16 mouse cellular contexts compared by ENCODE assay signal in the genomic region with DNA sequence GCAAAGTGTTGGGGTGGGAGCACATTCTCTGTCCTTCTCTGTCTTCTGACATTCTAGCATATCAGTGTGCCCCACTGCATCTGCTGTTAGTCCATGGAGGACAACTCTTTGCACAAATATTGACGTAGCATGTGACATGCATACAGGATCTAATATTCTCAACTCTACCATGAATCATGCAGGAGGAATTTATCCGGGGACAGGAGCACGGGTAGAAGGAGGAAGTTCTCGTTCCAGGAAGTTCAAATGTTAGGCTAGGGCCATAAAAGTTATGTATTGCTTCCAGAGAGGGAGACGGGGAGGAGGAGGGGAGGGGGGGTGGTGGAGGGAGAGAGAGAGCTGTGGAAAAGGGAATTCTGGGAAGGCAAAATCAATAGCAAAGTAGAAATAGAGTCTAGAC. TPM values are rescaled to one million over a fixed set of nuclear protein-coding genes. Genes with fewer than 3 reads are reported as not detected.
A peak's percentile ranks its signal among the peaks of the same experiment; 100 is the strongest.
DNase-seq lines count a peak whose midpoint lies in the region; ATAC-seq lines count a peak whose summit lies in the region.
"Had no signal": no experiment of that assay in that cellular context is flagged by ENCODE, and none has a peak within 500 bp of the region (broad histone marks: within the 10 kb centered on the region; RNA-seq: fewer than 3 reads in every experiment).

No protein-coding gene starts in this region.

- peaks cover 8% of the 10 kb centered on the region; the same call in 1 of the 2 replicates for H3K4me1 ChIP-seq in lung, embryonic 15.5 days
- H3K4me1 ChIP-seq in forebrain, embryonic 13.5 days: no peaks in the 10 kb centered on the region
- H3K4me1 ChIP-seq: midbrain, embryonic 15.5 days had no signal

- H3K9ac ChIP-seq in lung, embryonic 15.5 days: no peak overlapping the region
- H3K9ac ChIP-seq in forebrain, embryonic 13.5 days: no peak overlapping the region
- H3K9ac ChIP-seq: forebrain, embryonic 12.5 days; limb, embryonic 12.5 days; midbrain, embryonic 15.5 days; neural tube, embryonic 13.5 days had no signal

- no peaks in the 10 kb centered on the region for H3K27me3 ChIP-seq in lung, embryonic 15.5 days
- no peaks in the 10 kb centered on the region for H3K27me3 ChIP-seq in forebrain, embryonic 13.5 days
- H3K27me3 ChIP-seq: forebrain, embryonic 12.5 days; limb, embryonic 12.5 days; midbrain, embryonic 15.5 days; neural tube, embryonic 13.5 days; Patski had no signal

- ATAC-seq in lung, embryonic 15.5 days (ENCODE audit: borderline replicate concordance, extremely low read depth, low FRiP score, low TSS enrichment): peak; percentile 31; the same call in 1 of the 2 replicates
- ATAC-seq in granulocyte monocyte progenitor cell, adult 5-6 weeks (replicated peaks; ENCODE audit: poor library complexity, severe bottlenecking): peak; percentile 45
- ATAC-seq in forebrain, embryonic 13.5 days: no peak
- ATAC-seq: midbrain, embryonic 15.5 days; Patski had no signal

- no peaks in the 10 kb centered on the region for H3K9me3 ChIP-seq in lung, embryonic 15.5 days
- no peaks in the 10 kb centered on the region for H3K9me3 ChIP-seq in forebrain, embryonic 13.5 days (replicated peaks)
- H3K9me3 ChIP-seq: forebrain, embryonic 12.5 days; limb, embryonic 12.5 days; midbrain, embryonic 15.5 days; neural tube, embryonic 13.5 days had no signal

- no peaks in the 10 kb centered on the region for H3K36me3 ChIP-seq in lung, embryonic 15.5 days
- H3K36me3 ChIP-seq in forebrain, embryonic 13.5 days (ENCODE audit: poor library complexity, severe bottlenecking): no peaks in the 10 kb centered on the region
- H3K36me3 ChIP-seq: forebrain, embryonic 12.5 days; limb, embryonic 12.5 days; midbrain, embryonic 15.5 days; neural tube, embryonic 13.5 days had no signal

- DNase-seq in lung, postnatal 4 days: no peak
- DNase-seq in large intestine, adult 2 months (ENCODE audit: low read depth, low spot score): peak; percentile 73
- peak; percentile 38 for DNase-seq in yolk sac, embryonic 10.5 days (ENCODE audit: low spot score)
- no peak for DNase-seq in frontal cortex, adult 2 months (ENCODE audit: extremely low spot score in 1 of 2, low spot score in 1 of 2)
- DNase-seq: cerebellum, adult 11-12 months; gastrocnemius, postnatal 10 days; heart, postnatal 4 days had no signal

- no peak overlapping the region for H3K27ac ChIP-seq in lung, embryonic 15.5 days
- H3K27ac ChIP-seq in forebrain, embryonic 13.5 days: no peak overlapping the region
- H3K27ac ChIP-seq: forebrain, embryonic 12.5 days; limb, embryonic 12.5 days; midbrain, embryonic 15.5 days; neural tube, embryonic 13.5 days had no signal

- 6% methylated on average over 5 of the region's 5 CpGs for WGBS in lung, embryonic 15.5 days
- WGBS in large intestine, adult 2 months: 5% methylated on average over 5 of the region's 5 CpGs
- 82% methylated on average over 5 of the region's 5 CpGs for WGBS in forebrain, embryonic 13.5 days

- H3K4me3 ChIP-seq in lung, embryonic 15.5 days: no peak overlapping the region
- H3K4me3 ChIP-seq in forebrain, embryonic 13.5 days: no peak overlapping the region
- H3K4me3 ChIP-seq: forebrain, embryonic 12.5 days; limb, embryonic 12.5 days; midbrain, embryonic 15.5 days; neural tube, embryonic 13.5 days had no signal

- no peak overlapping the region for H3K4me2 ChIP-seq in lung, embryonic 15.5 days
- no peak overlapping the region for H3K4me2 ChIP-seq in forebrain, embryonic 13.5 days
- H3K4me2 ChIP-seq: forebrain, embryonic 12.5 days; heart, embryonic 11.5 days; limb, embryonic 12.5 days; midbrain, embryonic 15.5 days; neural tube, embryonic 13.5 days had no signal

RNA-seq across cellular contexts. Expression of a gene that starts 20.0 kb away (rescaled TPM):
- polyA plus RNA-seq in lung, embryonic 15.5 days (2015; fragmentation: Nextera tagmentation; extraction: Ambion mirVana): 14.7 and 15.2 TPM in 2 replicates
- total RNA-seq in granulocyte monocyte progenitor cell, adult 5-6 weeks (2014; fragmentation: Nextera tagmentation): 12.9 and 13.0 TPM in 2 replicates
- 7.0 and 9.1 TPM in 2 replicates for total RNA-seq in granulocyte monocyte progenitor cell, adult 5-6 weeks (2017)
- 11.1 and 11.8 TPM in 2 replicates for polyA plus RNA-seq in large intestine, adult 2 months (2012; rRNA removed)
- polyA plus RNA-seq in forebrain, embryonic 13.5 days (2015; fragmentation: Nextera tagmentation; extraction: Ambion mirVana): 0.41 and 0.73 TPM in 2 replicates
- 1.6 and 1.9 TPM in 2 replicates for polyA plus RNA-seq in frontal cortex, adult 2 months (2012; rRNA removed)
- total RNA-seq: heart, postnatal 4 days had no signal

Comparison
In these comparisons a context has a peak if more than half of its experiments do, and no peak if none do; other contexts are left out.
1. DNase-seq: peak in large intestine, adult 2 months (single experiment) and yolk sac, embryonic 10.5 days (single experiment); none in lung, postnatal 4 days (0 of 2) and frontal cortex, adult 2 months (0 of 2).